Mouse (Mus musculus): ENCODE measurements around the gene Rabac1.

DNA sequence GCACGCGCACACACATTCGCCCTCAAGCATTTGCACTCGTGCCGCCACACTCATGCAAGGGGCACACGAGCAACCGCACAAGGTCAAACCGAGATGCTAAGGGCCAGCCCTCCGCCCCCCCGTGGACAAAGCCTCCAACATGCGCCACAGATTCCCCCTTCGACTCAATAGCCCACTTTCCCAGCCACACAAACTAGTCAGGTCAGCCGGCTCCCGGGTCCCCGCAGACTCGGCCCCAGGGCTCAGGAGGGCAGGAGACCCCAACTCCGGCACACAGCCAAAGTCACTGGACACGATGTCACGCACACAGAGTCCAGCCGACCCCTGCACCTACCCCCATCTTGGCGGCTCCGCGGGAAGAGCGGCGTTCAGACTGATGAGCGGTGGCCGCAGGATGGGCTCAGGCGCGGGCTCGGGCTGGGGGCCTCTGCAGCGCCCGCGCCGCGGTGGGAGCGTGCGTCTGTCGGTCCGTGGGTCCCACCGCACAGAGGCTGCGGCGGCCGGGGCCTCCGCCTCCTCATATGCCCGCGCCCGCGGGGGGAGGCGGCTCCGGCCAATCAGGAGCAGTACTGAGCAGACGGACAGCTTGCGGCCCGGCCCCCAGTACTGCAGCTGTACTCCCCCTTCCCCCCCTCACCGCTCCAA is 33.0 kb upstream of the Rabac1 start, which contains the start of gene Atp1a3:
- no peak for TF ChIP-seq CTCF (IDR thresholded peaks at IDR 0.05; ENCODE audit: control insufficient read depth, insufficient read depth, insufficient replicate concordance, low read depth, low read length)
- TF ChIP-seq POLR2A (IDR thresholded peaks at IDR 0.05; ENCODE audit: control insufficient read depth, low read depth, low read length): no peak

Data from testis, adult 2 months (tissue).